Mouse (Mus musculus) embryonic fibroblast, embryonic 13.5 days (primary cell): ENCODE measurements around the gene Dnajb6. TPM values are rescaled to one million over a fixed set of nuclear protein-coding genes. Genes with fewer than 3 reads are reported as not detected.
"Not testable (repeated sequence)": the region's sequence is repeated elsewhere in the genome, so short reads cannot be mapped to it uniquely, and the experiment has no call there.

Experiments used
- H3K27ac ChIP-seq: 2 replicates; pipeline ENCODE4 v1.5.1; 2012; ENCODE audit warnings: low read length, control low read depth, inconsistent platforms; ENCODE audit not compliant: insufficient read depth
- H3K4me1 ChIP-seq: 2 replicates; pipeline ENCODE4 v1.6.1; 2011; ENCODE audit warnings: low read length; ENCODE audit not compliant: control insufficient read depth, insufficient read depth
- H3K4me3 ChIP-seq: 2 replicates; pipeline ENCODE4 v1.5.1; 2011; ENCODE audit warnings: mild to moderate bottlenecking, control low read depth, low read length; ENCODE audit not compliant: insufficient read depth
- CTCF ChIP-seq: IDR thresholded peaks from 2 replicates; pipeline ENCODE4 v1.5.1; 2011; ENCODE audit warnings: mild to moderate bottlenecking, control low read depth, low read length, moderate library complexity, borderline replicate concordance; ENCODE audit not compliant: insufficient read depth
- POLR2A ChIP-seq: IDR thresholded peaks from 2 replicates; pipeline ENCODE4 v1.6.1; 2011; ENCODE audit warnings: low read depth, mild to moderate bottlenecking, control low read depth, low read length, moderate library complexity
- polyA plus RNA-seq: library from polyadenylated mRNA; stranded (reverse); fragments of >200 nt; gene quantifications from 2 replicates; pipeline ENCODE4 v1.2.4, GENCODE M21; 2011; ENCODE audit warnings: low read depth; ENCODE audit not compliant: missing spikeins, insufficient read length

Gene Dnajb6
- polyA plus RNA-seq, 1 experiment: 111 TPM

DNA sequence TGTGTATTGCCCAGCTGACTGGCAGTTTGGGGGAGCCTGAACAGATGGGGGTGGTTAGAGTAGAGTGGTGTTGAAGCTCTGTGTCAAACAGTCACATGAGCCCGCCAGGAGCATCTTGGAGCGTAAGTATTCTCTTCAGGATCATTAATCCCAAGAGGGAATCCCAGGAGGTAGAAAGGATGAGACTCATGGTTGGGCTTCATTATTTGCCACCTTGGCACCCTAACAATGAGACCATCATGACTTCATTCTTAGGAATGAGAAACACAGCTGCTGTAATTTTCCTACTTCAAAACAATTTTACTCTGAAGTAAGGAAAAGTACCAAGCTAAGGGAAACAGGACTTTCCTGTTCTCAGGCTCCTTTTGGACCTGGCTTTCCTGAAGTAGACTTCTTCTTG is 10.1 kb upstream of the Dnajb6 start:
- TF ChIP-seq POLR2A (no peak), CTCF (no peak)
- Histone ChIP-seq H3K4me3 (no peak overlapping the region), H3K4me1 (no peaks in the 10 kb centered on the region), H3K27ac (no peak overlapping the region)

- not testable (repeated sequence) for H3K4me1 ChIP-seq, H3K4me3 ChIP-seq, H3K27ac ChIP-seq
Observed at GRCm38 (mm10) chr5:29726070-29726469, 9.4 kb upstream of the Dnajb6 start.

DNA sequence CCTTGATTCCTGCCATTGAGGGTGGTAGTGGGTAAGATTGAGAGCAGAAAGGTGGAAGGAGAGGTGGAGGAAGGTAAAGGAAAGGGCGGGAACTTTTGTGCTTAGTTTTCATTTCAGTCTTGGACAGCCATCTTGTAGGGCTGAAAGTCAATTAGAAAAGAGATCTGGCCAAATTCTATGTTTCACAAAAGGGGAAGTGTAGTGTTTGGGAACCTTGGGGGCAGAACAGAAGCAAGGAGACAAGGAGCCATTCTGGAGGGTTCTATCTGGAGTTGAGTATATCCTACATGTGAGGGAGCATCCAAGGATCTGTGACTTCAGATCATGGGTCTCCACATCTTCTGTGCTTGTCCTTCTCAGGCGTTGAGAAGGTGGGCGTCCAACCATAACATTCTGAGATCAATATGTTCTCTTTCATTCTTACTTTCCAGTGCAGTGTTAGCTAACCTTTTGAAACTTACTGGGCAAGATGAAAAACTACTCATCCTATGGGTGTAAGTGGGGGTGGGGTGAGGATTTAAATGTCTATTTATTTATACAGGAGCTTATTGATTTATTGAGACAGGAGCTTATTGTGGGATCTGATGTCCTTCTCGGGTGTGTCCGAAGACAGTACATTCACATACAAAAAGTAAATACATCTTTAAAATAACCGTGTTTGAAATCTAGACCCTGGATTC is 517 bp upstream of the Dnajb6 start:
- Histone ChIP-seq H3K27ac (peak overlapping the region; percentile 87), H3K4me1 (0 out of 2 replicates have a peak, but pooled peaks cover 2% of the 10 kb centered on the region), H3K4me3 (peak overlapping the region; percentile 65)
- TF ChIP-seq POLR2A: 0 out of 2 replicates have a peak, but pooled peaks have one; percentile 25
- no peak for TF ChIP-seq CTCF

GRCm38 (mm10) chr5:29736073-29736900 is 799 bp downstream of the Dnajb6 start:
- no peak for TF ChIP-seq POLR2A
- TF ChIP-seq CTCF: no peak
- Histone ChIP-seq H3K4me1 (0 out of 2 replicates have a peak, but pooled peaks cover 2% of the 10 kb centered on the region), H3K4me3 (peak overlapping the region; percentile 65), H3K27ac (0 out of 2 replicates have a peak overlapping the region, but pooled peaks have one; percentile 19)

- Histone ChIP-seq H3K4me3 (peak overlapping the region; percentile 65), H3K27ac (no peak overlapping the region), H3K4me1 (0 out of 2 replicates have a peak, but pooled peaks cover 2% of the 10 kb centered on the region)
- no peak for TF ChIP-seq POLR2A
- TF ChIP-seq CTCF: no peak
Observed at GRCm38 (mm10) chr5:29736942-29737341, 1.5 kb downstream of the Dnajb6 start.

GRCm38 (mm10) chr5:29737471-29737870 is 2.0 kb downstream of the Dnajb6 start:
- peak overlapping the region; percentile 65 for H3K4me3 ChIP-seq
- TF ChIP-seq POLR2A: no peak
- no peak for TF ChIP-seq CTCF
- 0 out of 2 replicates have a peak, but pooled peaks cover 2% of the 10 kb centered on the region for H3K4me1 ChIP-seq
- no peak overlapping the region for H3K27ac ChIP-seq

GRCm38 (mm10) chr5:29738076-29738475 is 2.6 kb downstream of the Dnajb6 start:
- no peak overlapping the region for H3K4me3 ChIP-seq
- H3K4me1 ChIP-seq: 0 out of 2 replicates have a peak, but pooled peaks cover 2% of the 10 kb centered on the region
- TF ChIP-seq POLR2A: no peak
- TF ChIP-seq CTCF: no peak
- no peak overlapping the region for H3K27ac ChIP-seq

DNA sequence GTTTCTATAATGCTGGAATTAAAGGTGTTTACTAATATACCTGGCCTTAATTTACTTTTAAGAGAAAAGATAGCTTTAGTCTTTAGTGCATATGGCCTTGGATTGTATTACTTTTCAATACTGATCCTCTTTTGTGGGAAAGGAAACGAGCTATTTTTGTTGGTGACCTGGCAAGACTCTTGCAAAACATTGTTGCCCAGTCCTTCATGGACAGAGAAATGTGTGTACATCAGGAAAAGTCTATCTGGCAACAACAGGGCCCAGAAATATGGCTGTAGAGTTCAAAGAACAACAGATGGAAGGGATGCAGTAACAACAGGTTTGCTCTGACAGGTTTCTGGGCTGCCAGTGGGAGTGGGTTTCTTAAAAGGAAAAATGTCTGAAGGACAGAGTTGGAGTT is 5.2 kb downstream of the Dnajb6 start:
- Histone ChIP-seq H3K4me1 (0 out of 2 replicates have a peak, but pooled peaks cover 2% of the 10 kb centered on the region), H3K27ac (no peak overlapping the region), H3K4me3 (no peak overlapping the region)
- no peak for TF ChIP-seq CTCF
- TF ChIP-seq POLR2A: no peak

DNA sequence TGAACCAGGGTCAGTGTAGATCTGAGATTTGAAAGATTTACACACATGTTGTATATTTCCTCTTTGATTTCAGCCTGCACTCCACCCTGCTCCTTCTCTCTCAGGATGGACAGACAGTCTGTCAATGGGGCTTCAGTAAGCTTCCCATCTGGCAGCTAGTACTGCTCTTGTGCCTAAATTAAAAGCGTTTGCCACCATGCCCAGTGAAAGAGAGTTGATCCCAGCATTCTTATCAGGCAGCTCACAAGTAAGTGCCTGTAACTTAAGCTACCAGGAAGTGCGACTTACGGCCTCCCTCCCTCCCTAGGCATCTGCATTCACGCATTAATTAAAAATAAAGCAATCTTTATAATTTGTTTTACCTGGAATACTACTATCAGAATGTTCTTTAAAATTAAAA is 5.6 kb downstream of the Dnajb6 start:
- Histone ChIP-seq H3K27ac (no peak overlapping the region), H3K4me3 (no peak overlapping the region), H3K4me1 (0 out of 2 replicates have a peak, but pooled peaks cover 2% of the 10 kb centered on the region)
- no peak for TF ChIP-seq CTCF
- no peak for TF ChIP-seq POLR2A

DNA sequence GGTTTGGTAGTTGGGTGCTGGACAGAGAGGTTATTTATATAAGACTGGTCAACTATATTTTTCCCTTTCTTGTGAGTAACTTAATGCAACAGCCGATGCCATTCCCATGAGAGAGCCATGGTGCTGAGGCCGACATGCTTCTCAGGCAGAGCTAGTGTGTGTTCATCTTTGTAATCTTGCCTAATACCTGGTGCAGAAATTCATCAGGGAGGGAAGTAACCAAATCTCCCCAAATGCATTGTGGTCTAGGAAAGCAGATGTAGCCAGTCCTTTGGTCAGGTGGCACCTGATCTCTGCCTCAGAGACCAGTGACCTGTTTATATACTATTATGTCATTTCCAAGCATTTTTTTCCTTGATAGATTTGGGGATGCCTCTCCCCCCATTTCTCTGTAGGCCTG is 12.2 kb downstream of the Dnajb6 start:
- no peak for TF ChIP-seq CTCF
- no peak for TF ChIP-seq POLR2A
- H3K27ac ChIP-seq: no peak overlapping the region
- no peaks in the 10 kb centered on the region for H3K4me1 ChIP-seq
- H3K4me3 ChIP-seq: no peak overlapping the region
